Comparison of ENCODE assay signal across 7 mouse cellular contexts in the genomic region with DNA sequence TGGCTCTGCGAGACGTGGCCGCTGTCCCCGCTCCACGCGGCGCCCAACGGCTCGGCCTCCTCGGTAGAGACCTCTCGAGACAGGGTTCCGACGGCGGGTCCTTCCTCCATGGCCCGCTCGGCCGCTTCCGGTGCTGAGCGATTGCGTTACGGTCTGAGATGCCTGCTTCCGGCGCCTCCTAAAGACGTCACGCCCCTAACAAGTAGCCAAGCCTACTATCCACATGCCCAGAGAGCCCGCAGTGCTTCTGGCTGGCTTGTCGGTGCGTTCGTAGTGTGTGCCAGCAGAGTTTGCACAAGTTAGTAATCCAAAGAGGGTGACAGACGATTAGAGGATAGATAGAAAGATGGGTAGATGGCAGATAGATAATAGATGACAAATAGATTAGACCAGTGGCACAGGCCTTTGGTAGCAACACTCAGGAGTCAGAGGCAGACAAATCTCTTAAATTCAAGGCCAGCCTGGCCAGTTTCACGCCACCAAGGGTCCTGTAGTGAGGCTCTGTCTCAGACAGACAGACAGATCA. TPM values are rescaled to one million over a fixed set of nuclear protein-coding genes. Genes with fewer than 3 reads are reported as not detected.
DNase-seq lines count a peak whose midpoint lies in the region; ATAC-seq lines count a peak whose summit lies in the region.

Gene Bloc1s4, minus strand, starts transcription at position 115 of the 526 bp plus-strand sequence.

- no peaks in the 10 kb centered on the region for H3K36me3 ChIP-seq in embryonic facial prominence, embryonic 11.5 days (replicated peaks; ENCODE audit: control insufficient read depth, insufficient read depth, low read depth, low read length)
- H3K36me3 ChIP-seq in limb, embryonic 11.5 days (ENCODE audit: control insufficient read depth, insufficient read depth, low read length), result no peaks in the 10 kb centered on the region
- H3K36me3 ChIP-seq in midbrain, embryonic 14.5 days (ENCODE audit: control insufficient read depth, insufficient read depth, low read length), result no peaks in the 10 kb centered on the region

- no peaks in the 10 kb centered on the region for H3K27me3 ChIP-seq in embryonic facial prominence, embryonic 11.5 days (ENCODE audit: control insufficient read depth, insufficient read depth, low read length)
- H3K27me3 ChIP-seq in limb, embryonic 11.5 days (ENCODE audit: control insufficient read depth, insufficient read depth, low read length), result no peaks in the 10 kb centered on the region
- H3K27me3 ChIP-seq in midbrain, embryonic 14.5 days (ENCODE audit: control insufficient read depth, insufficient read depth, low read length), result no peaks in the 10 kb centered on the region

- ATAC-seq in embryonic facial prominence, embryonic 11.5 days (replicated peaks; ENCODE audit: insufficient number of reproducible peaks, low FRiP score, low TSS enrichment, low read depth), result peak; percentile 92
- peak; percentile 89 for ATAC-seq in limb, embryonic 11.5 days (ENCODE audit: insufficient number of reproducible peaks, low FRiP score, low TSS enrichment, low read depth)
- ATAC-seq in midbrain, embryonic 14.5 days (ENCODE audit: low FRiP score, low TSS enrichment), result peak; percentile 97

- H3K9ac ChIP-seq in embryonic facial prominence, embryonic 11.5 days (replicated peaks; ENCODE audit: low read length), result peak within 1 kb of the TSS; percentile 92
- peak within 1 kb of the TSS; percentile 85 for H3K9ac ChIP-seq in limb, embryonic 11.5 days (ENCODE audit: low read length)
- peak within 1 kb of the TSS; percentile 81 for H3K9ac ChIP-seq in midbrain, embryonic 14.5 days (replicated peaks; ENCODE audit: low read length)

- DNase-seq in adrenal gland, postnatal 14 days, result peak; percentile 94
- peak; percentile 95 for DNase-seq in embryonic facial prominence, embryonic 11.5 days (ENCODE audit: low spot score)
- peak; percentile 99 for DNase-seq in heart, adult 11 months
- DNase-seq in kidney, adult 18-20 months, result peak; percentile 94
- DNase-seq in limb, embryonic 11.5 days (ENCODE audit: low spot score), result peak; percentile 97
- DNase-seq in midbrain, embryonic 14.5 days, result peak; percentile 98
- peak; percentile 79 to 89 for DNase-seq in spleen, adult 18-20 months

- 4% methylated on average over 31 of the region's 31 CpGs for WGBS in embryonic facial prominence, embryonic 11.5 days
- 6% methylated on average over 31 of the region's 31 CpGs for WGBS in limb, embryonic 11.5 days
- 4% methylated on average over 31 of the region's 31 CpGs for WGBS in midbrain, embryonic 14.5 days

- H3K9me3 ChIP-seq in embryonic facial prominence, embryonic 11.5 days (replicated peaks; ENCODE audit: control insufficient read depth, low read length), result no peaks in the 10 kb centered on the region
- H3K9me3 ChIP-seq in limb, embryonic 11.5 days (ENCODE audit: control insufficient read depth, low read length), result no peaks in the 10 kb centered on the region
- no peaks in the 10 kb centered on the region for H3K9me3 ChIP-seq in midbrain, embryonic 14.5 days (ENCODE audit: control insufficient read depth, low read length)

- peak within 1 kb of the TSS; percentile 98 for H3K4me3 ChIP-seq in embryonic facial prominence, embryonic 11.5 days (ENCODE audit: low read depth, low read length)
- H3K4me3 ChIP-seq in limb, embryonic 11.5 days (ENCODE audit: low read depth, low read length), result peak within 1 kb of the TSS; percentile 99
- peak within 1 kb of the TSS; percentile 97 for H3K4me3 ChIP-seq in midbrain, embryonic 14.5 days (replicated peaks; ENCODE audit: low read depth, low read length)

- H3K4me2 ChIP-seq in embryonic facial prominence, embryonic 11.5 days (ENCODE audit: low read depth, low read length), result peak within 1 kb of the TSS; percentile 93
- H3K4me2 ChIP-seq in limb, embryonic 11.5 days (ENCODE audit: low read depth, severe bottlenecking), result peak within 1 kb of the TSS; percentile 97
- H3K4me2 ChIP-seq in midbrain, embryonic 14.5 days (ENCODE audit: low read length), result peak within 1 kb of the TSS; percentile 98

- H3K4me1 ChIP-seq in embryonic facial prominence, embryonic 11.5 days (ENCODE audit: control insufficient read depth, insufficient read depth, low read length), result peaks cover 3% of the 10 kb centered on the region; the same call in 1 of the 2 replicates
- H3K4me1 ChIP-seq in limb, embryonic 11.5 days (ENCODE audit: control insufficient read depth, insufficient read depth, low read length), result no peaks in the 10 kb centered on the region; the same call in 1 of the 2 replicates
- H3K4me1 ChIP-seq in midbrain, embryonic 14.5 days (ENCODE audit: control insufficient read depth, insufficient read depth, low read length), result peaks cover 12% of the 10 kb centered on the region

- no peak within 1 kb of the TSS for H3K27ac ChIP-seq in embryonic facial prominence, embryonic 11.5 days (replicated peaks; ENCODE audit: low read depth, low read length)
- no peak within 1 kb of the TSS for H3K27ac ChIP-seq in limb, embryonic 11.5 days (replicated peaks; ENCODE audit: low read depth, low read length)
- peak within 1 kb of the TSS; percentile 27; the same call in 1 of the 2 replicates for H3K27ac ChIP-seq in midbrain, embryonic 14.5 days (replicated peaks; ENCODE audit: low read depth, low read length)

RNA-seq across cellular contexts. Expression of gene Bloc1s4, which starts in this region (rescaled TPM):
- total RNA-seq in adrenal gland, postnatal 14 days (2021), result 23.7 and 27.2 TPM in 2 replicates
- 24.5 and 25.3 TPM in 2 replicates for polyA plus RNA-seq in embryonic facial prominence, embryonic 11.5 days (2014; fragmentation: Nextera tagmentation; extraction: Ambion mirVana)
- polyA plus RNA-seq in limb, embryonic 11.5 days (2014; fragmentation: Nextera tagmentation; extraction: Ambion mirVana), result 24.4 and 31.5 TPM in 2 replicates
- 28.6 and 28.8 TPM in 2 replicates for polyA plus RNA-seq in midbrain, embryonic 14.5 days (2014; fragmentation: Nextera tagmentation; extraction: Ambion mirVana)
